Mouse (Mus musculus) embryonic stem cell, embryonic (primary cell): ENCODE data around the gene Mgam.
"Not testable (repeated sequence)": the region's sequence is repeated elsewhere in the genome, so short reads cannot be mapped to it uniquely, and the experiment has no call there.

Experiments
- CTCF ChIA-PET, 4 experiments: fragments of 300-600 bp in 2 of 4; fragments of 350-600 bp in 2 of 4; sonication (Branson Sonifier 250); formaldehyde crosslinking; loops; one replicate each; lab custom pipeline; 2022; ENCODE audit warnings: inconsistent platforms in 2 of 4; lab: Charles Lee
- POLR2A ChIA-PET, 4 experiments: fragments of 300-600 bp in 2 of 4; fragments of 350-600 bp in 2 of 4; sonication (Branson Sonifier 250); formaldehyde crosslinking; loops; one replicate each; lab custom pipeline; 2022; ENCODE audit warnings: antibody characterized with exemption in 4 of 4, inconsistent platforms in 1 of 4; lab: Charles Lee

Gene Mgam

GRCm38 (mm10) chr6:40628406-40629000, at the start of gene Mgam:
Gene Mgam, plus strand, starts transcription at chr6:40628831.
- CTCF ChIA-PET = interaction anchor here in 1 of 4 experiments (0.5 kb wide), 1 partner anchor 34 kb away, joined by 4 read pairs; no protein-coding TSS in a partner anchor
- POLR2A ChIA-PET = no interaction called here

DNA sequence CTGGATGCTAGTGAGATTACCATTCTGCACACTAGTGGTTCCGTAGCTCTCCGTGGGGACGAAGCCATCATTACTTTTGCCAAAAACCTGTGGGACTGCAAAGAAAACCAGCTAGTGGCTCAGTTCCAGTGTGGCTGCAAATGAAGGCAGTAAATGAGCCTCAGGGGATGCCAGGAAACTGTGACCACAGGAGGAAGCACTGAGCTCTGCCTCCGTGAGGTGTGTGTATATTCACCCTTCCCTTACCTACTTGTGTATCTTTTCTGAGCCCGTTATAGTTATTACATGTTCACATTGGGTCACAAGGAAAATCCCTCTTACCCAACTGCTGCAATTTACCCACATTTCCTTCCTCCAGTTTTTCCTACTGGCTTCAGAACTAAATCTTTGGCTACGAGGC, 44.3 kb upstream of the Mgam start:
- CTCF ChIA-PET = no interaction called here
- POLR2A ChIA-PET = no interaction called here

- ChIA-PET POLR2A (no interaction called here), CTCF (no interaction called here)
Measured at GRCm38 (mm10) chr6:40585645-40586044, 43.0 kb upstream of the Mgam start, which contains the start of gene Clec5a. Gene Clec5a, minus strand, starts transcription at chr6:40585821.

DNA sequence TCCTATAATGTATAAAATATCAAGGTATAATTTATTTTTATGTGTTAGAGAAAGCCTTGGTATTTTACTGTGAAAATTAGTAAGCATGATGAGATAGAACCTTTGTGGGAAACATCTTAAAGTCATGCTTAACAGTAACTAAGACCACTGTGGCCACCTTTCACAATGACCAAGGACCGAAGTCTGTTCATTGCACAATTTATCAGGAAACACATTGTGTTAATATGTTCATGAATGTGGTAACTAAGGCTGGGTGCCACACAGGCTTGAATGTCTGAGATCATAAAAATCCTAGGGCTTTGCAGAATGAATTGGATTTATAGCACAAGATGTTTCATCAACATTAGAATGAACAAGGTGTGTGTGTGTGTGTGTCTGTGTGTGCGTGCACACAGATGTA, 40.3 kb upstream of the Mgam start:
- ChIA-PET POLR2A (no interaction called here), CTCF (no interaction called here)

DNA sequence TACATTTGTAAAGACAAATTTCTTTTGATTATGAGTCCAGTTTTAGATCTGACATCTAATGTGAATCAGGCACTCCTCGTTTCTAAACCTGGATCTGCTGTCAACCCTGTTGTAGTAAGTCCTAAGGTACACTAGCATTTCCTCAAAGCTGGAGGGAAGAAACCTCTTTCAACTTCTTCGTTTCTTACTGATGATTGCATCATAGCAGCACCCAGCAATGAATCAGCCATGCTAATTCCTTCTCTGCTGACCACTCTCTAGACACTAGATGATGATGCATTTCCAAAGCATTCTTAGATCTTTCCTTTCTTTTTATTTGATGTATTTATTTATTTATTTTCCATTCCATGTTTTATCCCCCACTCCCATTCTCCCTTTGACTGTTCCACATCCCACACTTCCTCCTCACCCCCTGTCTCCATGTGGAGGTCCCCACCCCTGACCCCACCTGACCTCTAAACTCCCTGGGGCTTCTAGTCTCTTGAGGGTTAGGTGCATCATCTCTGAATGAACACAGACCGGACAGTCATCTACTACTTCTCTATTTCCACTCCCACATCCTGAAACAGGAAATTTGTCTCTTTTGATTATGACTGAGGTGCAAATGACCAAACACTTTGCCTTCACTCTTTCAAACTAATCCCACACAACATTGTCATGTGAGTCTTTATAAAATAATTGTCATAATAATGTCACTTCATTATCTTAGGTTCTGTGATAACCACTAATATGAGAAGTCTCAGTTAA, 33.7 kb upstream of the Mgam start:
- CTCF ChIA-PET = no interaction called here
- POLR2A ChIA-PET = no interaction called here

- POLR2A ChIA-PET, CTCF ChIA-PET: not testable (repeated sequence)
Measured at GRCm38 (mm10) chr6:40598546-40598945, 30.1 kb upstream of the Mgam start.

- ChIA-PET CTCF (no interaction called here), POLR2A (no interaction called here)
Measured at GRCm38 (mm10) chr6:40607431-40607830, 21.2 kb upstream of the Mgam start.

- POLR2A ChIA-PET = interaction anchor here in 1 of 4 experiments (0.5 kb wide), 1 partner anchor 124 kb away, joined by 7 read pairs; no protein-coding TSS in a partner anchor
Measured at GRCm38 (mm10) chr6:40610244-40610643, 18.4 kb upstream of the Mgam start.

DNA sequence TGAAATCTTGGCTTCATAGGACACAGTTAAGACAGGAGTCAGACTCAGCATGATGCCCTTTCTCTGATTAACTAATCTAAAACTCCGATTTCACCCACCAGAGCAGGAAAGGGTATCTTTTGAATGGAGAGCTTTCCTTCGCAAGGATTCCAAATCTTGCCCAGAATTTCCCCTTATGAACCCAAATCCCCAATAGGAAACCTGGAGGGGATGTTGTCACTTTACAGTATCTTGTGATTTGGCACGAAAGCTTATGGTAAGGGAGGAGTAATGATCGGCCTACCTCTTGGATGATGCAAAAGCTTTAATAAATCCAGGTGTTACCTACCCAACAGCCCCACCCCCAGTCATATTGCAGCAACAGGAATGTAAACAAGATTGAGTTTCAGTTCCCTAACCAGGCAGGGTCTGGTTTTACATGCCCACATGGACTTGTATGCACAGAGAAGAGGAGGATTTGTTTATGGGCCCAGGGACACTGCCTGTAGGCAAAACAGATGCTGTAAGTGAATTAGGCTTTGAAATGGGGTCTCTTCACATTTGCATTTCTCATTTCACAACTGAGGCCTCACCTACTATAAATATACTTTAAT, 15.3 kb upstream of the Mgam start, which contains the start of gene Tas2r138:
TSS of gene Tas2r138 (minus strand) at position 51 of the 593 bp plus-strand sequence.
- ChIA-PET POLR2A (no interaction called here), CTCF (no interaction called here)

More at GRCm38 (mm10) chr6:40610244-40610643, 18.4 kb upstream of the Mgam start:
- CTCF ChIA-PET = interaction anchor here in 1 of 4 experiments (0.5 kb wide), 1 partner anchor 45 kb away, joined by 3 read pairs; no protein-coding TSS in a partner anchor

DNA sequence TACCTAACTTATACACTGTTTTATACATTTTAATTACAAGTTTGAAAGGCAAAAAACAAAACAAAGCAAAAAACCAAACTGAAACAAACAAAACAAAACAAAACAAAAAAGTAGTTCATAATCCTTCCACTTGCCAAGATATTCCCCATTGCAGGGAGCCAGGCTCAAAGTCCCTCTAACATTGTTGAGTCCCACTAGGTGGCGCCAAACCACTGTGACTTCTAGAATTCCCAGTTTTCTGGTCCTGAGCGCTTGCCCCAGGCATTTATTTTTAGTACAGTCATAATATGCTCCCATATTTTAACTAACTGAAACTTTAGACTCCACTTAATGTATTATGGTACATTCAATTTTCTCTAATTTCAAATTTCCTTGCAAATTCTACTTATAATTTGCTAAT, 10.7 kb upstream of the Mgam start:
- POLR2A ChIA-PET = interaction anchor here in 1 of 4 experiments (0.6 kb wide), 1 partner anchor 28 kb away, joined by 4 read pairs; no protein-coding TSS in a partner anchor
- CTCF ChIA-PET = interaction anchor here in 1 of 4 experiments (1.5 to 3.3 kb wide), 2 partner anchors 71 to 73 kb away, joined by 3 to 18 read pairs; no protein-coding TSS in a partner anchor

DNA sequence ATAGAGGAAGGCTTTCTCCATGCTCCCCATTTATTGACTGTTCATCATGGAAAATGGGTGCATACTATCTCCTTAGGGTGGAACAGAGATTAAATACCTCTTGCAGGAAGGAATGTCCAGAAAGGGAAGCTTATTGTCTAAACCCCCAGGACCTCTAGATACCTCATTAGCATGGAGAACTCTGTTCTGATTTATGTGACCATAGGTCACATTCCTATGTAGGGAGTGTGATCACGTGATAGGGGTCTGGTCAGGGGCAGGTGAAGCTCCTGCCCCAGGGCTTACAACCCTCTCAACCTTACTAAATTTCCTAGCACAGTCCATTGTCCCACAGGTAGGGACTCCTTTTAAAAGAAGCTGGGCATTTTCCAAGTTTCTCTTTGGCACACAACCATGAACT, 2.5 kb upstream of the Mgam start:
- CTCF ChIA-PET = no interaction called here
- POLR2A ChIA-PET = no interaction called here

- CTCF ChIA-PET = no interaction called here
- POLR2A ChIA-PET = no interaction called here
Measured at GRCm38 (mm10) chr6:40634640-40635071, 6.0 kb downstream of the Mgam start.

DNA sequence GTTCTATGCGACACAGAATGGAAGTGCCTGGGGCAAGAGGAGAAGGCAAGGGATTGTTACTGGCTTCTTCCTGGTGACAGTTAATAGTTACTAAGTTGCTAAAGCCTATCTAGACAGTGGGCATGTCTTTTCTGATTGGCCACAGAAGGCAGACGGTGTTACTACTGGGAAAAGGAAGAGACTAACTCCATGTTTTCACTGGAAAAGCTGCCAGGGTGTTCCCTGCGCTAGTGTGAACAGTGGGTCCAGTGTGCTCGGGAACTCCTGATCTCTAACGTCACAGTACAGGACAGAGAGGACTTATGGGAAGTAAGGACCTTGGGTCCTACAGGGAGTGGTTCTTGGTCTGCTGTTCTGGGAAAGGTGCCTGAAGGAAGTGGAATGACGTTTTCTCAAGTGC, 6.9 kb downstream of the Mgam start:
- CTCF ChIA-PET = interaction anchor here in 1 of 4 experiments (0.6 kb wide), 1 partner anchor 8 kb away, joined by 5 read pairs; no protein-coding TSS in a partner anchor
- POLR2A ChIA-PET = no interaction called here

DNA sequence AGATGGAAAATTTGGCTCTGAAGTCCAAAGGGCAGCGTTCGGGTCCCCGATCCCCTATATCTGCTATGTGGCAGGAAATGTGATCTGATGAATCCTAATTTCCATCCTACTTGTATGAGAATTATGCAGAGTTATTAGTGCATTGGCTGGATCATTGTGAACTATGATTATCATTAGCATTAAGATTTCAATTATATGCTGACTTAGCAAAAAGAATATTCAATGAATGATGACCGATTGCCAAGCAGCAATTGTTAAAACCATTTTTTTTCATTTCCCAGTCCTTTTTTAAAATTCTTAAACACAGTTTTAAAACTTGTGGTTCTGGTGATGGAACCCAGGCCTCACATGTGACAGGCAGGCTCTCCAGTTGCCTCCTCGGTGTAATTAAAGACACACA, 9.1 kb downstream of the Mgam start:
- POLR2A ChIA-PET = no interaction called here
- CTCF ChIA-PET = no interaction called here

GRCm38 (mm10) chr6:40640710-40641538, 12.3 kb downstream of the Mgam start:
- ChIA-PET CTCF (no interaction called here), POLR2A (no interaction called here)

DNA sequence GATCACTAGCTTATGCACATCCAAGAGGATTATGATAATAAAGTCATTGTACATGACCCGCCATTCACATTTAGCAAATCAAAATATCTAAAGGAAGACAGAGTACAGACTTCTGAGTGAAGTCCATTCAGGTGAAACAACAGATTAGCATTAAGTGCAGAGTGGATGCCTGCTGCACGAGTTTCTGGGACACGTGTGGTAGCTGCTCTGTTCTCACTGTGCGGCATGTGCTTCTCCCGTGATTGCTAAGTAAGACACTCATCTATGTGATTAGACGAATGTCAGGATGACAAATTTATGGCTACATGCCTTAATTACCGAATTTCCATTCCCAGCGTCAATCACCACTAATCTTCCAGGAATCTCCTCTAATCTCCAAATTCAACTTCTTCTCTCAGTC, 17.1 kb downstream of the Mgam start:
- CTCF ChIA-PET = interaction anchor here in 1 of 4 experiments (0.6 kb wide), 1 partner anchor 435 kb away, joined by 3 read pairs; no protein-coding TSS in a partner anchor
- POLR2A ChIA-PET = interaction anchor here in 1 of 4 experiments (0.6 kb wide), 1 partner anchor 27 kb away, joined by 4 read pairs; no protein-coding TSS in a partner anchor

DNA sequence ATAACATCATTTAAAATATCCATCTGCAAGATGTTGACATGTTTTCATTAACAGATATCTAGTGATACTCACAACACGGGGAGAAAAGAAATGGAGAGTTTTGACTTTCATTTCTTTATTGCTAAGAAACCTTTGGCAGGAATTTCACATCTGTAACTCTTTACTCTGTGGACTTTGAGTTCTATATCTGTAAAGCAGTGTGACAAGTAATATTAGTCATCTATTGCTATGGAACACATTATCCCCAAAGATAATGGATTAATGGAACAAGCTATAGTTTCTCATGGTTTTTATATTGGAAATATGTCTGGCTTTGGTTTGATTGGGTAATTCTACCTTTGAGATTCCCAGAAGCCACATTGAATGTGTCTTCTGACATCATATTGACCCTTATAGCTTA, 22.3 kb downstream of the Mgam start:
- CTCF ChIA-PET = no interaction called here
- POLR2A ChIA-PET = no interaction called here

DNA sequence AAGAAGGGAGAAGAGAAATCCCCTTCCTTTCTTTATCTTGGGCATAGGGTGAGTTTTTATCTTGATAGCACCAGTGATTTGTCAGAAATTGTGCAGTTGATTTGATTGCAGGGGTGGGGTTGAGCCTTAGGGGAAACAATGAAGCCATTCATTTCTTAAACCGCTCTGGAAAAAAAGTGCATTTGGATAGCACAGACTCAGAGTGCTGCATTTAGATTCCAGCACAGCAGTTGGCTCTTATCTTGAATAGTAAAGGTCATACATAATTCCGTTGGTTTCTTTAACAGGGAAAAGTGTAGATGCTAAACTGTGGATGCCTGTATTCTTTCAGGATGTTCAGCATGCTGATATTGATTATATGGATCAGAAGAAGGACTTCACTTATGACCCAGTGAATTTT, 32.3 kb downstream of the Mgam start:
- ChIA-PET CTCF (interaction anchor here in 1 of 4 experiments (0.7 kb wide), 1 partner anchor 28 kb away, joined by 3 read pairs; no protein-coding TSS in a partner anchor), POLR2A (no interaction called here)

- CTCF ChIA-PET = interaction anchor here (0.6 to 1.1 kb wide), 23 partner anchors 8 to 878 kb away, joined by 3 to 18 read pairs (median 4); partner anchors contain the start of genes Mrps33 (in 1 of the 4) and Ssbp1 (in 1 of the 4)
Measured at GRCm38 (mm10) chr6:40689180-40689579, 60.5 kb downstream of the Mgam start.

More at GRCm38 (mm10) chr6:40689180-40689579, 60.5 kb downstream of the Mgam start:
- POLR2A ChIA-PET = interaction anchor here in 2 of 4 experiments (0.6 kb wide), 2 partner anchors 18 to 106 kb away, joined by 3 to 4 read pairs; no protein-coding TSS in a partner anchor
